Mouse (Mus musculus) midbrain, embryonic 11.5 days (tissue): Measurements from ENCODE around the gene Itgb8. TPM values are rescaled to one million over a fixed set of nuclear protein-coding genes. Genes with fewer than 3 reads are reported as not detected.
A peak's percentile ranks its signal among the peaks of the same experiment; 100 is the strongest.

Experiments
- ATAC-seq: fragments of 200-750 bp; cut with Nextera tagmentation; 2 replicates; pipeline ENCODE4 v1.8.0; 2017; ENCODE audit warnings: moderate TSS enrichment, moderate library complexity; ENCODE audit not compliant: low FRiP score
- DNase-seq: peaks from one replicate; pipeline ENCODE4 v3.0.0; 2015; ENCODE audit warnings: low spot score; ENCODE audit errors: missing footprints
- H3K27ac ChIP-seq: fragments of 300-500 bp; sonication (generic); 2 replicates; pipeline ENCODE4 v1.5.1; 2014; ENCODE audit warnings: low read depth, low read length
- H3K27me3 ChIP-seq: fragments of 300-500 bp; sonication (generic); 2 replicates; pipeline ENCODE4 v1.6.1; 2014; ENCODE audit warnings: mild to moderate bottlenecking, low read length, moderate library complexity, mixed read lengths; ENCODE audit not compliant: control insufficient read depth, insufficient read depth
- H3K36me3 ChIP-seq: fragments of 300-500 bp; sonication (generic); 2 replicates; pipeline ENCODE4 v1.6.1; 2014; ENCODE audit warnings: mild to moderate bottlenecking, low read length, moderate library complexity, mixed read lengths; ENCODE audit not compliant: control insufficient read depth, insufficient read depth
- H3K4me1 ChIP-seq: fragments of 300-500 bp; sonication (generic); 2 replicates; pipeline ENCODE4 v1.6.1; 2014; ENCODE audit warnings: low read length; ENCODE audit not compliant: control insufficient read depth, insufficient read depth
- H3K4me2 ChIP-seq: fragments of 300-500 bp; sonication (generic); 2 replicates; pipeline ENCODE4 v1.6.1; 2014; ENCODE audit warnings: mild to moderate bottlenecking, moderate library complexity
- H3K4me3 ChIP-seq: fragments of 300-500 bp; sonication (generic); 2 replicates; pipeline ENCODE4 v1.5.1; 2014; ENCODE audit warnings: low read depth, low read length
- H3K9ac ChIP-seq: fragments of 300-500 bp; sonication (generic); 2 replicates; pipeline ENCODE4 v1.6.1; 2014; ENCODE audit warnings: low read length
- H3K9me3 ChIP-seq: fragments of 300-500 bp; sonication (generic); 2 replicates; pipeline ENCODE4 v1.6.1; 2016; ENCODE audit warnings: low read length; ENCODE audit not compliant: control insufficient read depth
- WGBS: fragments of 180-500 bp; shearing (Covaris S2); extraction: QIAGEN DNeasy Blood & Tissue Kit; methylation state at CpG from one replicate; pipeline ENCODE4 v1.1.7; 2014; 5-methylcytosine and 5-hydroxymethylcytosine counted together
- polyA plus RNA-seq: library from polyadenylated mRNA; unstranded; fragments of >200 nt; fragmentation: Nextera tagmentation; extraction: Ambion mirVana; gene quantifications from 2 replicates; pipeline ENCODE4 v1.2.1, GENCODE M21; 2014

Gene Itgb8
- polyA plus RNA-seq, 1 experiment from 2014 or later: 47.5 TPM

DNA sequence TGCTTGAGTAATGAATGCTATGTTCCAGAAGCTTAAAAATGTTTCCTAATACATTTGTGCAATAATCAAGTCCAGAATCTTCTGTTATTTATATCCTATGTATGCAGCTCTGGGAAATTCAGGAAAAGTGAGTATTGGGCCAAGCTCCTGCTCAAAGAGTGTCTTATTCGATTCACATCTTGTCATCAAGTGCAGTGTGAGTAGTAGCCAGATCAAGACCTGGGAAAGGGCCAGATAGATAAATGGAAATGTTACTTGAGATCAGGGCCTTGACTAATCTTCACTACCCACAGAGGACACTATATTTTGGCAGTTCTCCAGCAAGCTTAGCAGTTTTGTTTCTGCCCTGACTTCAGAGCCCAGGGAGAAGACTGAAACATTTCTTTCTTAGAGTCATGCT is 100.7 kb downstream of the Itgb8 start:
- Histone ChIP-seq H3K27ac (no peak overlapping the region), H3K27me3 (no peaks in the 10 kb centered on the region), H3K9me3 (no peaks in the 10 kb centered on the region), H3K4me2 (no peak overlapping the region), H3K9ac (no peak overlapping the region), H3K4me3 (no peak overlapping the region), H3K4me1 (no peaks in the 10 kb centered on the region), H3K36me3 (no peaks in the 10 kb centered on the region)
- WGBS: 77% methylated on average over 1 of the region's 1 CpGs
- DNase-seq (peak; percentile 77), ATAC-seq (no peak)

DNA sequence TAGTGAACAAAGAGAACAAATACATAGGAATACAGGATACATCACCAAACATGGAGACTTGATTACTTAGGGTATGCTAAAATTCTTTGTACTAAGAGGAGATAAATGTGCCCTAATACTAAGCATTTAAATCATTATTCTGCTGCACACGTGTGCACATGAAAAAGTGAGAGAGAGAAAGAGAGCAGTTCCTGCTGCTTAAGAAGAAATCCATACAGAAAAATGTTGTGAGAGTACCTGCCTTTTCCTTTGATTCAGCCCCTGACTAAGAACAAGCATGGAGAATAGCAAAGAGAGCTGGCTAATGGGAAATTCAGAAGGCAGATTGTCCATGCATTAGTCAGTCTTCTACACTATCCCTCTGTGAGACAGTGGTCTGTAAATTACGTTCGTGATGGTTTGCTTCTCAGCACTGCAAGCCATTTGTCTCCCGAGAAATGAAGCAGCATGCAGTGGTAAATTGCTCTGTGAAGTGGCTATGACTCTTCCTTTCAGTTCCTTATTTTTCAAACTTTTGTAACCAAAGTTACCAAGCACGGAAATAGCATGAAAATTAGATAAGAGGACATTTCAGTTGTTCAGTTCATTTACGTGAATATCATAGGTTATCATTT is 125.0 kb downstream of the Itgb8 start:
- 84% methylated on average over 6 of the region's 6 CpGs for WGBS
- no peak for ATAC-seq

DNA sequence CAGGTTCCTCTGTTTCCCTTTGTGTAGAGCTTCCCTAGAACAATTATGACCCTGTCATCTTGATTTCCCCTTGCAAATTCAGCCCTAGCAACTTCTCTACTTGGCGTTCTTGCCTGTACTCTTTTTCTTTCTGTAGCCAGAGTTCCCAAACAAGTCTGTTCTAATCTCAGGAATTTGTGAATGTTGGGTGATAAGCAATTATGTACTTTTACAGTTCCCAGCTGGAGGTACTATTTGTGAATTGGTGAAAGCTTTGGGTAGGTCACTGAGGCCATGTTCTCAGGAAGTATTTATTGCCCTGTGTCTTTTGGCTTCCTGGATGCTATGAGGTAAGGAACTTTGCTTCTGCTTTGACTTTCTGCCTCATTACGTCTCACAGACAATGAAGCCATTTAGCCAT is 128.5 kb downstream of the Itgb8 start:
- H3K27me3 ChIP-seq: no peaks in the 10 kb centered on the region
- no peak overlapping the region for H3K9ac ChIP-seq
- H3K4me3 ChIP-seq: no peak overlapping the region
- H3K4me1 ChIP-seq: no peaks in the 10 kb centered on the region
- no peaks in the 10 kb centered on the region for H3K9me3 ChIP-seq
- no peak for ATAC-seq
- no peak overlapping the region for H3K27ac ChIP-seq
- no peaks in the 10 kb centered on the region for H3K36me3 ChIP-seq
- DNase-seq: no peak
- H3K4me2 ChIP-seq: no peak overlapping the region
- WGBS: 74% methylated on average over 2 of the region's 2 CpGs

More for the DNA sequence above, 125.0 kb downstream of the Itgb8 start:
- no peak overlapping the region for H3K4me2 ChIP-seq
- no peaks in the 10 kb centered on the region for H3K27me3 ChIP-seq
- no peaks in the 10 kb centered on the region for H3K36me3 ChIP-seq
- H3K4me1 ChIP-seq: no peaks in the 10 kb centered on the region
- no peak overlapping the region for H3K27ac ChIP-seq
- no peak overlapping the region for H3K9ac ChIP-seq
- H3K9me3 ChIP-seq: no peaks in the 10 kb centered on the region
- H3K4me3 ChIP-seq: no peak overlapping the region
- no peak for DNase-seq

Other genes starting within 250 kb of the Itgb8 start
- gene Macc1, start 75.5 kb upstream of the Itgb8 start, polyA plus RNA-seq: 0.05 and 0.17 TPM in 2 replicates